Mouse (Mus musculus): Measurements from ENCODE around the gene Svip.

Svip gene

GRCm38 (mm10) chr7:52005511-52006295, at the start of gene Svip:
Svip (minus strand) TSS chr7:52006018.
- peak; percentile 56 for DNase-seq (ENCODE audit: low spot score)

GRCm38 (mm10) chr7:52037600-52038582, 32.1 kb upstream of the Svip start:
- no peak for DNase-seq (ENCODE audit: low spot score)

- DNase-seq (ENCODE audit: low spot score), result no peak
Measured at GRCm38 (mm10) chr7:52024050-52024626, 18.3 kb upstream of the Svip start.

GRCm38 (mm10) chr7:52022039-52022438, 16.2 kb upstream of the Svip start:
- DNase-seq (ENCODE audit: low spot score), result no peak

GRCm38 (mm10) chr7:52015628-52016027, 9.8 kb upstream of the Svip start, which contains the start of gene 1700015G11Rik:
1700015G11Rik (minus strand) TSS chr7:52015728.
- DNase-seq (ENCODE audit: low spot score), result no peak

GRCm38 (mm10) chr7:52015180-52015579, 9.4 kb upstream of the Svip start:
- DNase-seq (ENCODE audit: low spot score), result no peak

GRCm38 (mm10) chr7:52013457-52013856, 7.6 kb upstream of the Svip start:
- no peak for DNase-seq (ENCODE audit: low spot score)

- DNase-seq (ENCODE audit: low spot score), result no peak
Measured at GRCm38 (mm10) chr7:52007138-52007537, 1.3 kb upstream of the Svip start.

- DNase-seq (ENCODE audit: low spot score), result no peak
Measured at GRCm38 (mm10) chr7:52006296-52006630, 445 bp upstream of the Svip start.

- DNase-seq (ENCODE audit: low spot score), result no peak
Measured at GRCm38 (mm10) chr7:51991020-51991419, 14.8 kb downstream of the Svip start.

GRCm38 (mm10) chr7:51986909-51987308, 18.9 kb downstream of the Svip start:
- DNase-seq (ENCODE audit: low spot score), result no peak

- no peak for DNase-seq (ENCODE audit: low spot score)
Measured at GRCm38 (mm10) chr7:51985763-51986162, 20.1 kb downstream of the Svip start.

GRCm38 (mm10) chr7:51982303-51982702, 23.5 kb downstream of the Svip start:
- no peak for DNase-seq (ENCODE audit: low spot score)

- DNase-seq (ENCODE audit: low spot score), result no peak
Measured at GRCm38 (mm10) chr7:51979271-51979670, 26.5 kb downstream of the Svip start.

- DNase-seq (ENCODE audit: low spot score), result no peak
Measured at GRCm38 (mm10) chr7:51975181-51975580, 30.6 kb downstream of the Svip start.

GRCm38 (mm10) chr7:51973526-51973925, 32.3 kb downstream of the Svip start:
- no peak for DNase-seq (ENCODE audit: low spot score)

- DNase-seq (ENCODE audit: low spot score), result no peak
Measured at GRCm38 (mm10) chr7:51973091-51973490, 32.7 kb downstream of the Svip start.

- no peak for DNase-seq (ENCODE audit: low spot score)
Measured at GRCm38 (mm10) chr7:51972252-51972855, 33.5 kb downstream of the Svip start.

GRCm38 (mm10) chr7:51969379-51969778, 36.4 kb downstream of the Svip start:
- no peak for DNase-seq (ENCODE audit: low spot score)

GRCm38 (mm10) chr7:51967581-51967980, 38.2 kb downstream of the Svip start:
- DNase-seq (ENCODE audit: low spot score), result no peak

- DNase-seq (ENCODE audit: low spot score), result no peak
Measured at GRCm38 (mm10) chr7:51964681-51965080, 41.1 kb downstream of the Svip start.

All from T-cell, adult 2 months (primary cell).